ENCODE assay signal across 19 mouse cellular contexts in the genomic region with DNA sequence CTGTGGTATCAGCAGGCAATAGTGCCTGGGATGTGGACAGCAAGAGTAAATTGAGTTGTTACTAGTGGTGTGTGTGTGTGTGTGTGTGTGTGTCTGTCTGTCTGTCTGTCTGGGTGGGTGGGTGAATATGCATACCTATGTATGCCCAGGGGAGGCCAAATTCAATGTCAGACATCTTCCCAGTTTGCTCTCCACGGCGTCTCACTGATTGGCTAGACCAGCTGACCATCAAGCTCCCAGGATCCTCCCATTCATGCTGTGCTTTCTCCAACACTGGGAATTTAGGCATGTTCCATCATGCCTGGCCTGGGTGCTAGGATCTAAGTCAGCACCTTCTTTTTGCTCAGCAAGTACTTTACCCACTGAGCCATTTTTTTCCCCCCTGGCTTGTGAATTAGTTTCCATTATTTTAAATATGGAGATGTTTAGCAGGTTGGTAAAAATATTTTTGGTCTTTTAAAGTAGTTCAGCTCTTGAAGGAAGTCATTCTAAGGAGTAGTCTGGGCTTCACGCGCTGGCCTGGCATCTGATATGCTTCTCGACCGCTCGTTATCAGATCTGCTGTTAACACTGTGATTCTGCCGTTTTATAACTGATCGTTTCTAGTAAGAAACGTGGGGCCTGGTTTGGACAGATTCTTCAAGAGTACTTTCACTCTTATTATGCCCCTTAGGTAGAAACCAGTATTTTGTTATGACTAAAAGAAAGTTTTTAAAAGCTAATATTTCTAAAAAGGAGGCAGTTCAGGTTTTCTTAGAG. TPM values are rescaled to one million over a fixed set of nuclear protein-coding genes. Genes with fewer than 3 reads are reported as not detected.
A peak's percentile ranks its signal among the peaks of the same experiment; 100 is the strongest.
DNase-seq lines count a peak whose midpoint lies in the region; ATAC-seq lines count a peak whose summit lies in the region.
"Had no signal": no experiment of that assay in that cellular context is flagged by ENCODE, and none has a peak within 500 bp of the region (broad histone marks: within the 10 kb centered on the region; RNA-seq: fewer than 3 reads in every experiment).

No protein-coding gene starts in this region.

- no peak for ATAC-seq in activated CD4-positive, CD25-positive, alpha-beta regulatory T cell, adult 4 months
- ATAC-seq: forebrain, embryonic 13.5 days; forebrain, postnatal 0 days; hindbrain, postnatal 0 days; intestine, embryonic 15.5 days had no signal

- DNase-seq in heart, adult 11 months = peak; percentile 82
- DNase-seq in heart, adult 9 months (ENCODE audit: low spot score in 2 of 2) = no peak
- DNase-seq in ES-CJ7 (ENCODE audit: low read depth, low spot score) = peak; percentile 15
- DNase-seq in ZHBTc4 (ENCODE audit: low read depth, low spot score) = peak; percentile 40
- DNase-seq in frontal cortex, postnatal 14 days (ENCODE audit: low spot score in 2 of 2) = no peak
- DNase-seq in thymus, postnatal 10 days (ENCODE audit: low spot score in 2 of 2) = no peak
- DNase-seq: adrenal gland, adult 2 months; adrenal gland, postnatal 25 days; cerebellum, adult 18-20 months; cerebellum, adult 9-11 months; forebrain, postnatal 0 days; gastrocnemius, adult 2 months; gastrocnemius, postnatal 25 days; heart, adult 18-20 months; heart, postnatal 14 days had no signal

RNA-seq across cellular contexts. Expression of a gene that starts 26.2 kb away (rescaled TPM):
- polyA plus RNA-seq in activated CD4-positive, CD25-positive, alpha-beta regulatory T cell, adult 4 months (2017; shearing (Covaris generic)) = 10 to 100 TPM; 18.5 to 24.0 TPM

Comparison
In these comparisons a context has a peak if more than half of its experiments do, and no peak if none do; other contexts are left out.
1. DNase-seq: peak in heart, adult 11 months (single experiment), ES-CJ7 (single experiment) and ZHBTc4 (single experiment); none in heart, adult 9 months (0 of 2), frontal cortex, postnatal 14 days (0 of 2) and thymus, postnatal 10 days (0 of 2).